Mouse (Mus musculus): ENCODE measurements at regions not wholly inside any gene's neighbourhood (a gene's known extent, or its start where the extent isn't known, plus 50 kb on each side); places are given as distances from the start of the nearest gene placed in this dataset.

DNA sequence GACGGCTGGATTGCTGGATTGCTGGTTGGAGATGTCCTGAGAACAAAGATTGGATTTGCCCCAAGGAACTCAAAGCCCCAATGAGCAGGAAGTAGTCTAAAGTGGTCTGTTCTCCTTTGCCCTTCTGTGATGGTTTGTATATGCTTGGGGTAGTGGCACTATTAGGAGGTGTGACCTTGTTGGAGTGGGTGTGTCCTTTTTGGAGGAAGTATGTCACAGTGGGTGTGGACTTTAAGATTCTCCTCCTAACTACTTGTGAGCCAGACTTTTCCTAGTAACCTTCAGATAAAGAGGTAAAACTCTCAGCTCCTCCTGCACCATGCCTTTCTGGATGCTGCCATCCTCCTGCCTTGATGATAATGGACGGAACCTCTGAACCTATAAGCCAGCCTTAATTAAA lies 69.1 kb upstream of the Gm47985 start:
- 88% methylated on average over 2 of the region's 2 CpGs for WGBS
- no peak overlapping the region for H3K27ac ChIP-seq (ENCODE audit: insufficient read depth, low read length)
- DNase-seq (ENCODE audit: low read depth in 1 of 2, low spot score in 2 of 2) = no peak

GRCm38 (mm10) chr1:151118530-151118929 lies 63.8 kb upstream of the Gm47985 start:
- TF ChIP-seq POLR2A (IDR thresholded peaks at IDR 0.05; ENCODE audit: low read depth, low read length) (no peak), CTCF (IDR thresholded peaks at IDR 0.05; ENCODE audit: extremely low read depth, insufficient read depth, insufficient read length, insufficient replicate concordance) (no peak)
- Histone ChIP-seq H3K27ac (ENCODE audit: insufficient read depth, low read length) (no peak overlapping the region), H3K4me3 (ENCODE audit: extremely low read depth, insufficient read depth, insufficient read length) (no peak overlapping the region), H3K36me3 (ENCODE audit: control insufficient read depth, insufficient read depth, low read length) (no peaks in the 10 kb centered on the region), H3K27me3 (ENCODE audit: control insufficient read depth, insufficient read depth, low read length) (no peaks in the 10 kb centered on the region), H3K4me1 (ENCODE audit: control insufficient read depth, insufficient read depth, insufficient read length) (no peaks in the 10 kb centered on the region)
- no peak for DNase-seq (ENCODE audit: low read depth in 1 of 2, low spot score in 2 of 2)
- WGBS = 34% methylated on average over 4 of the region's 4 CpGs

More for the DNA sequence above, 69.1 kb upstream of the Gm47985 start:
- no peaks in the 10 kb centered on the region for H3K36me3 ChIP-seq (ENCODE audit: control insufficient read depth, insufficient read depth, low read length)
- H3K27me3 ChIP-seq (ENCODE audit: control insufficient read depth, insufficient read depth, low read length) = no peaks in the 10 kb centered on the region
- TF ChIP-seq POLR2A (IDR thresholded peaks at IDR 0.05; ENCODE audit: low read depth, low read length) (no peak), CTCF (IDR thresholded peaks at IDR 0.05; ENCODE audit: extremely low read depth, insufficient read depth, insufficient read length, insufficient replicate concordance) (no peak)
- no peak overlapping the region for H3K4me3 ChIP-seq (ENCODE audit: extremely low read depth, insufficient read depth, insufficient read length)
- H3K4me1 ChIP-seq (ENCODE audit: control insufficient read depth, insufficient read depth, insufficient read length) = no peaks in the 10 kb centered on the region

DNA sequence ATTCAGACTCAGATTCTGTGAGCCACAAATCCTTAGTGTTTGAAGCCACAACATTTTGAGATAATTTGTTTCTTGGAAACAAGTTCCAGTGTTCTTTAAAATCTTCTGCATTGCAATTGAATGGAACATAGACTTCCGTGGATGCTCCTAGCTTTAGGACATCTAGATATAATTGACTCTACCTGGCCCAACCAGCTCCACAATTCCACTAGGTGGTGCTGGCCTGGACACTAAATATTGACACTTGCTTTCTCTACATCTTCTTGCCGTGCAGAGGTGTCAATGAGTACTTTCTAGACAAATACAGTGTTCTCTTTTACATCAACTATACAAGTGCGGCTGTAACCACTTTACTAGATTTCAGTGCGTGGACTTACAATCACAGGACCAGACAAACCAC lies 63.4 kb upstream of the Gm47985 start:
- H3K36me3 ChIP-seq (ENCODE audit: control insufficient read depth, insufficient read depth, low read length) = no peaks in the 10 kb centered on the region
- no peak overlapping the region for H3K27ac ChIP-seq (ENCODE audit: insufficient read depth, low read length)
- no peaks in the 10 kb centered on the region for H3K27me3 ChIP-seq (ENCODE audit: control insufficient read depth, insufficient read depth, low read length)
- no peak overlapping the region for H3K4me3 ChIP-seq (ENCODE audit: extremely low read depth, insufficient read depth, insufficient read length)
- no peaks in the 10 kb centered on the region for H3K4me1 ChIP-seq (ENCODE audit: control insufficient read depth, insufficient read depth, insufficient read length)
- TF ChIP-seq CTCF (IDR thresholded peaks at IDR 0.05; ENCODE audit: extremely low read depth, insufficient read depth, insufficient read length, insufficient replicate concordance) = no peak
- no peak for TF ChIP-seq POLR2A (IDR thresholded peaks at IDR 0.05; ENCODE audit: low read depth, low read length)
- WGBS = 81% methylated on average over 4 of the region's 4 CpGs
- DNase-seq (ENCODE audit: low read depth in 1 of 2, low spot score in 2 of 2) = no peak

GRCm38 (mm10) chr1:151119566-151119965 lies 62.8 kb upstream of the Gm47985 start:
- H3K27ac ChIP-seq (ENCODE audit: insufficient read depth, low read length) = no peak overlapping the region
- 97% methylated on average over 7 of the region's 7 CpGs for WGBS
- no peaks in the 10 kb centered on the region for H3K36me3 ChIP-seq (ENCODE audit: control insufficient read depth, insufficient read depth, low read length)
- TF ChIP-seq CTCF (IDR thresholded peaks at IDR 0.05; ENCODE audit: extremely low read depth, insufficient read depth, insufficient read length, insufficient replicate concordance) (no peak), POLR2A (IDR thresholded peaks at IDR 0.05; ENCODE audit: low read depth, low read length) (no peak)
- DNase-seq (ENCODE audit: low read depth in 1 of 2, low spot score in 2 of 2) = no peak
- no peaks in the 10 kb centered on the region for H3K27me3 ChIP-seq (ENCODE audit: control insufficient read depth, insufficient read depth, low read length)
- no peaks in the 10 kb centered on the region for H3K4me1 ChIP-seq (ENCODE audit: control insufficient read depth, insufficient read depth, insufficient read length)
- no peak overlapping the region for H3K4me3 ChIP-seq (ENCODE audit: extremely low read depth, insufficient read depth, insufficient read length)

DNA sequence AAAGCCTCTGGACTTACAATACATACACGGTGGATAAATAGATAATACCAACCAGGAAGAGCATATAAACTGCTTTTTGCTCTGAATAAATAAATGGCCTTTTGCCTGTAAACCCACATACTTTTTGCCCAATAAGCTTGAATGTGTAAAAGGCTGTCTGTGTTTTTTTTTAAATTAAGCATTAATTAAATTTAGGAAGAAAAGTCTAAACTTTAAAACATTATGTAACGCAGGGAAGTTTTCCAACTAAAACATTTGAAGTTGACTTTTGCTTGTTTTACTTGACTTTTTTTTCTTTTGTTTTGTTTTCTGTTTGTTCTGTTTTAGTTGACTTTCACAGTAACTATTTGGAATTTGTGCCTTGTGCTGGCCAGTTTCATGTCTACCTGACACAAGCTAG lies 60.7 kb upstream of the Gm47985 start:
- no peak overlapping the region for H3K27ac ChIP-seq (ENCODE audit: insufficient read depth, low read length)
- no peaks in the 10 kb centered on the region for H3K27me3 ChIP-seq (ENCODE audit: control insufficient read depth, insufficient read depth, low read length)
- H3K36me3 ChIP-seq (ENCODE audit: control insufficient read depth, insufficient read depth, low read length) = no peaks in the 10 kb centered on the region
- 97% methylated on average over 2 of the region's 2 CpGs for WGBS
- DNase-seq (ENCODE audit: low read depth in 1 of 2, low spot score in 2 of 2) = no peak
- TF ChIP-seq POLR2A (IDR thresholded peaks at IDR 0.05; ENCODE audit: low read depth, low read length) = no peak
- TF ChIP-seq CTCF (IDR thresholded peaks at IDR 0.05; ENCODE audit: extremely low read depth, insufficient read depth, insufficient read length, insufficient replicate concordance) = no peak
- H3K4me1 ChIP-seq (ENCODE audit: control insufficient read depth, insufficient read depth, insufficient read length) = no peaks in the 10 kb centered on the region
- H3K4me3 ChIP-seq (ENCODE audit: extremely low read depth, insufficient read depth, insufficient read length) = no peak overlapping the region

DNA sequence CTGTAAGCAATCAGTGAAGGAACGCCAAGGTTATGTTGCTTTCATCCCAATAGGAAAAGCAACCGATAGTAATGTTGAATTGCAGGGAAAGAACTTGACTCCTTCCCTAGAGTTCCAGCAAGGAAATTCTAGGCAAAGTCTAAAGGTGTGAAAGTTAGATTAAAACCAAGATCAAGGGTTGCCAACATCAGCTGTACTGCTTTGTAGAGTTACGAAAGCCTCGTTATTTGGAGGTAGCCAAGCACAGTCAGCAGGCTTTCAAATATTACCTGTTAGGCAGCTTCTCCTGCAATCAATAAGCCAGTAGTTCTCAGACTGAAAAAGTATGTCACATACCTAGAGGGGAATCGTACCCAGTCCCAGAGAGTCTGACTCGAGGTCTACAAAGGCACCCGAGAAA lies 58.4 kb upstream of the Gm47985 start:
- no peak for DNase-seq (ENCODE audit: low read depth in 1 of 2, low spot score in 2 of 2)
- WGBS = 97% methylated on average over 7 of the region's 7 CpGs
- H3K4me3 ChIP-seq (ENCODE audit: extremely low read depth, insufficient read depth, insufficient read length) = no peak overlapping the region
- no peak for TF ChIP-seq CTCF (IDR thresholded peaks at IDR 0.05; ENCODE audit: extremely low read depth, insufficient read depth, insufficient read length, insufficient replicate concordance)
- no peak for TF ChIP-seq POLR2A (IDR thresholded peaks at IDR 0.05; ENCODE audit: low read depth, low read length)
- H3K4me1 ChIP-seq (ENCODE audit: control insufficient read depth, insufficient read depth, insufficient read length) = no peaks in the 10 kb centered on the region
- H3K27me3 ChIP-seq (ENCODE audit: control insufficient read depth, insufficient read depth, low read length) = no peaks in the 10 kb centered on the region
- H3K36me3 ChIP-seq (ENCODE audit: control insufficient read depth, insufficient read depth, low read length) = no peaks in the 10 kb centered on the region
- H3K27ac ChIP-seq (ENCODE audit: insufficient read depth, low read length) = no peak overlapping the region

DNA sequence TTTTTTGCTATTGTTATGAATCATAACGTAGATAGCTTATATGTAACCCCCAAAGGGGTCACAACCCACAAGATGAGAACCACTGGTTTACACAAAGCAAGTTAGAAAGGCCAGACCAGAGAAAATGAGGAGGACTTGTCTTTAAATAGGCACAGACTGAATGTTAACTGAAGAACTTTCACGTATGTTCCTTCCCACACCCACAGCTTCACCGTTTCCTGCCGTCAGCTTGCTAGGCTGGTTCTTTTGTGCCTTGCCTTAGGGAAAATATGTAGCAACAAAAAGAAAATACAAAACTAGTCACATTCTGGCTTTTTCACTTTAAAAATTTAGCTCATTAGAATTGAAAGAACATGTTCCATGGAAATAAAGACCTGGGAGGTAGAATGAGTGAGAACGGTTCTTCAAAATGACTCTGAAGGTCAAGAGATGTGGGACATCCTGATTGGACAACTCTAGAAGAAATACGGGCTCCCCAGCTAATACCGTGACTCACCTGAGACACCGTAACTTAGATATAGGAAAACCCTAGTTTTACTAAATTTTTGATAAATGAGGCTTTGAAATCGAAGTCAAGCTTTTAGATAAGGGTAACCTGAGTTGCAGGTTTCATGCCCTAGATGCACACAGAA lies 57.2 kb upstream of the Gm47985 start:
- 80% methylated on average over 9 of the region's 9 CpGs for WGBS
- TF ChIP-seq POLR2A (IDR thresholded peaks at IDR 0.05; ENCODE audit: low read depth, low read length) (no peak), CTCF (IDR thresholded peaks at IDR 0.05; ENCODE audit: extremely low read depth, insufficient read depth, insufficient read length, insufficient replicate concordance) (no peak)
- no peak overlapping the region for H3K4me3 ChIP-seq (ENCODE audit: extremely low read depth, insufficient read depth, insufficient read length)
- H3K4me1 ChIP-seq (ENCODE audit: control insufficient read depth, insufficient read depth, insufficient read length) = no peaks in the 10 kb centered on the region
- no peak for DNase-seq (ENCODE audit: low read depth in 1 of 2, low spot score in 2 of 2)
- H3K27ac ChIP-seq (ENCODE audit: insufficient read depth, low read length) = no peak overlapping the region
- H3K36me3 ChIP-seq (ENCODE audit: control insufficient read depth, insufficient read depth, low read length) = no peaks in the 10 kb centered on the region
- no peaks in the 10 kb centered on the region for H3K27me3 ChIP-seq (ENCODE audit: control insufficient read depth, insufficient read depth, low read length)
